Mouse (Mus musculus): ENCODE results near the gene Nin.
A peak's percentile ranks its signal among the peaks of the same experiment; 100 is the strongest.

The Nin gene

GRCm38 (mm10) chr12:70085351-70085750 is 28.2 kb downstream of the Nin start:
- no peak for ATAC-seq (ENCODE audit: insufficient number of reproducible peaks, low FRiP score, low TSS enrichment)

- no peak for ATAC-seq (ENCODE audit: insufficient number of reproducible peaks, low FRiP score, low TSS enrichment)
These were observed 29.3 kb downstream of the Nin start for GRCm38 (mm10) chr12:70084198-70084597.

DNA sequence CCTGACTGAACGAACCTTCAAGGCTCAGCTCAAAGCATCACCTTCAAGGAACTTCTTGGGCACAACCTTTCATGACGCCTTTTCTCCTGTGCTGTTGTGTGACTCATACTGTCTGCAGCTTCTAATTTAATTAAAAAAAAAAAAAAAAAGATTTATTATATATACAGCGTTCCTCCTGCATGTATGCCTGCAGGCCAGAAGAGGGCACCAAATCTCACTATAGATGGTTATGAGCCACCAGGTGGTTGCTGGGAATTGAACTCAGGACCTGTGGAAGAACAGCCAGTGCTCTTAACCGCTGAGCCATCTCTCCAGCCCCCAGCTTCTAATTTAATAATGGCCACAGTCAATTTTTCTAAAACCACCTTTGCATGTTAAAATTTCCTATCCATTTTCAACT is 29.8 kb downstream of the Nin start:
- no peak for ATAC-seq (ENCODE audit: insufficient number of reproducible peaks, low FRiP score, low TSS enrichment)

- no peak for ATAC-seq (ENCODE audit: insufficient number of reproducible peaks, low FRiP score, low TSS enrichment)
These were observed 30.5 kb downstream of the Nin start for GRCm38 (mm10) chr12:70082935-70083532.

DNA sequence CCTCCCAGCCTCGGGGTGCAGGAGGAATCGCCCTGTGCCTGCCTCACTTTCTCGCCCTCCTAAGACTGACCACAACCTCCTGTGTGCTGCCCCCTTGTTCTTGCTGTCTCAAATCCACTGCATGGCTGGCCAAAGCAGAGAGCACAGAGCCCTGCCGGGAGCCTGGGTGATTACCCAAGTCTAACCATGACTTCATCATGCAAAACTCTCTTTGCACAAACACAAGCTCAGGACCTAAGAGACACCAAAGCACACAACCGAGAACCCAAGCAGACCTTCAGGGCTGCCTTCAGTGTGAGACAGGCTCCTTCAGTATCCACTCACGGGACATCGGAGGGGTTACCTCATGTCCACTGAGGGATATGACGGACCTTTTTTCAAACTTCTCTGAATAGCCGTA is 31.0 kb downstream of the Nin start:
- no peak for ATAC-seq (ENCODE audit: insufficient number of reproducible peaks, low FRiP score, low TSS enrichment)

- no peak for ATAC-seq (ENCODE audit: insufficient number of reproducible peaks, low FRiP score, low TSS enrichment)
These were observed 35.0 kb downstream of the Nin start for GRCm38 (mm10) chr12:70078471-70079025.

- no peak for ATAC-seq (ENCODE audit: insufficient number of reproducible peaks, low FRiP score, low TSS enrichment)
These were observed 37.0 kb downstream of the Nin start for GRCm38 (mm10) chr12:70076493-70076892.

DNA sequence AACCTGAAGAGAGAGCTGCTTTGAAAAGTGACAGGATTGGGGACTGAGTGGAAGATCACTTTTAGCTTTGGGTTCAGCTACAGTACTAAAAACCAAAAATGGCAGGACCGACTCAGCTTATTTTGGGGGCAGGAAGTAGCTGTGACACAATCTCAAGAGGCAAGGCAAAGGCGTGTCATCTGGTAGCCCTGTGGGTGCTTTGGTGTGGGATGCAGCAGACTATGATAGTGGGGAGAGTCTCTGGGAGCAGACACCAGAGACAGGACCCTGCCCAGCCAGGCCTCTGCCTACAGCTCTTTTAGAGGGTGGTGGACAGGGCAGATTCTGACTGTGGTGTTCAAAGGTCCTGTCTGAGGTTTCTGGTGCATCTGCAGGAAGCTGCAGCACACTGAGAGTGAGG is 38.5 kb downstream of the Nin start:
- no peak for ATAC-seq (ENCODE audit: insufficient number of reproducible peaks, low FRiP score, low TSS enrichment)

DNA sequence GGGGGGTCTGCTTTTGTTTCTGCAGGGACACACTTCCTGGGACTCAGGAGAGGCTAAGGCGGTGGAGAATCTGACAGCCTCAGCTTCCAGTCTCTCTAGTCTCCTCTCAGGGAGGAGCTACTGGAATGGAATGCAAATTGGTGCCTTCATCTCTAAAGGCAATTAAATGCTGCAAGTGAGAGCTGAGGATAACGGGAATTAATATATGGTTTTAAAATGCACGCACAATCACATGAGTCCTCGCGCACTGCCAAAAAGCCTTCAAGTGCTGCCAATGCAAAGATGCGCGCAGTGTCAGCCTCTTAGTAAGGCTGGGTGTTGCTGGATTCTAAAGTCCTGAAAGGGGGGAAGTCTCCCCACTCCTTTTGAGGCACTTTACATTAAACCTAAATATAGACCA is 42.6 kb downstream of the Nin start:
- ATAC-seq (ENCODE audit: insufficient number of reproducible peaks, low FRiP score, low TSS enrichment) = no peak

- no peak for ATAC-seq (ENCODE audit: insufficient number of reproducible peaks, low FRiP score, low TSS enrichment)
These were observed 43.2 kb downstream of the Nin start for GRCm38 (mm10) chr12:70070306-70070705.

DNA sequence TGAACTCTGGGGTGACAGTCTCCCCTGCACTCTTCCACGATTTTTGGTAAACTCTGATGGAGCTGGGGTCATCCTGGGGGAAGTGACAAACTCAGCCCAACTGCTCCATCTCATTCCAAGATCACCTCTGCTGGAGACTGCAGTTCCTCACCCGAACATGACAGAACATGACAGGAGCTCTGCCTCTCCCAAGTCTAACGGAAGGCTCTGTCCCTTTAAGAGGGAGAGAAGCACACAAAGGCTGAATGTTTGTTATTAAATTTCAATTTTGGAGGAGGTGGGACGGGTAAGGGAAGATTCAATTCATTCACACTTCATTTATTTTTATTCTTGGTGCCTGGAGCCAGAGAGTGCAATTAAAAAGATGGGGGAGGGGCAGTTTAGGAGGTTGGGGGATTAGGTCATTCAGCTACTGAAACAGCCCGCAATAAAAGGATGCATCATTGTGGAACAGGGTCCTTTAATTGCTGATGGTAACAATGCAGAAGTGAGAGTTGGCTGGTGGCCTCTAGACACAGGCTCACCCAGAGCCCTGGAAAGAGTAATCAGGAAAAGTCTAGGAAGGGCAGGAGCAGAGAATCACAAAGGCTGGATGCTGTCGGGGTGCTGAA is 44.8 kb downstream of the Nin start:
- ATAC-seq (ENCODE audit: insufficient number of reproducible peaks, low FRiP score, low TSS enrichment) = no peak

DNA sequence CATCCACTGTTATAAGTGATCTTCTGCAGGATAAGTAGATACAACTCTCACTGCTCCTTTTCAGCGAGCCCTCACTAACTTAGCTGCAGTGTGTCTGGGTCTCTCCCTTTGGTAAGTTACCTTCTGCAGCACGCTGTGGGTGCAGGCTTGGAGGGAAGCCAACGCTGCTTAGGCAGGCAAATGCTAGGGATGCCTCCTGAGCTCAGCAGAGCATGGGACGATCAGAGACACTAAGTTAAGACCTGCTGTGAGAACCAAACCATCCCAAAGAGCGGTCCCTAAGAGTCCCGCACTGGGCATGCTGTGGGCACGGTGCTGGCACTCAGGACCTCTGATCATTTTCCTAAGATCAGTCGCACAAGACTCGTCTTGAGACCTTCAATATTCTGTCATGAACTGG is 45.7 kb downstream of the Nin start:
- ATAC-seq (ENCODE audit: insufficient number of reproducible peaks, low FRiP score, low TSS enrichment) = no peak

DNA sequence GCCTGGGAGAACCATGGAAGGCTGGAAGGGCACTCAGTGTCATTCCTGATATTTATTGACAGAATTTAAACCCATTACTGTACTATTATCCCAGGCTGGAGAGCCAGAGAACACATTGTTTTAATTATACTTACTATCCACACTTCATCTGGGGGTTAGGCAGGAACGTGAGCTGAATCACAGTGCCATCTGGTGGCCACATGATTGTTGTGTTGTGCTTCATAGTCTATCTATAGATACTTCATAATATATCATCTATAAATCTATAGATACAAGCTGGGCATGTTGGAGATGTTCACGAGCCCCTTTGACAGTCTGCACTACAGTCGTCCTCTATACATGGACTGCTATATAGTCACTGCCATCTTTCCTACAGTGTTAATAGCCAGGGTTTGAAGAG is 51.4 kb downstream of the Nin start:
- ATAC-seq (ENCODE audit: insufficient number of reproducible peaks, low FRiP score, low TSS enrichment) = no peak

- no peak for ATAC-seq (ENCODE audit: insufficient number of reproducible peaks, low FRiP score, low TSS enrichment)
These were observed 54.3 kb downstream of the Nin start for GRCm38 (mm10) chr12:70058956-70059851.

- no peak for ATAC-seq (ENCODE audit: insufficient number of reproducible peaks, low FRiP score, low TSS enrichment)
These were observed 62.8 kb downstream of the Nin start for GRCm38 (mm10) chr12:70050699-70051098.

DNA sequence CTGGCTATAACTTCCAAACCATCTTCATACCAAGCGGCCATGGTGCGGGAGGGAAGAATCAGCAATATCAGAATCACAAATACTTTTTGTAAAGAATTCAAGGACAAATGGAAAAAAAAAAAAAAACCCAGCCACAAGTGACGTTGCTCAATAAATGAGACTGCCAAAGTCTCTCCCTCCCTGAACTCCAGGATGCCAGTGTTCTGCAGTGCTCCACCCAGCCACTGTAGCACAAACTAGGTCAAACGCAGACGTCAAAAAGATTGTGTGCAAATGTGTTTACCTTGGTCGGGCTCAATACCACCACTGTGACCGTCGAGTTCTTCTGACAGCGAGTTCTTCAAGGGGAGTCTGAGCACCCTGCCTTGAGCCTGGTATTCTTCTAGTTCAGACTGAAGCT is 64.8 kb downstream of the Nin start:
- no peak for ATAC-seq (ENCODE audit: insufficient number of reproducible peaks, low FRiP score, low TSS enrichment)

- ATAC-seq (ENCODE audit: insufficient number of reproducible peaks, low FRiP score, low TSS enrichment) = no peak
These were observed 66.2 kb downstream of the Nin start for GRCm38 (mm10) chr12:70047281-70047680.

DNA sequence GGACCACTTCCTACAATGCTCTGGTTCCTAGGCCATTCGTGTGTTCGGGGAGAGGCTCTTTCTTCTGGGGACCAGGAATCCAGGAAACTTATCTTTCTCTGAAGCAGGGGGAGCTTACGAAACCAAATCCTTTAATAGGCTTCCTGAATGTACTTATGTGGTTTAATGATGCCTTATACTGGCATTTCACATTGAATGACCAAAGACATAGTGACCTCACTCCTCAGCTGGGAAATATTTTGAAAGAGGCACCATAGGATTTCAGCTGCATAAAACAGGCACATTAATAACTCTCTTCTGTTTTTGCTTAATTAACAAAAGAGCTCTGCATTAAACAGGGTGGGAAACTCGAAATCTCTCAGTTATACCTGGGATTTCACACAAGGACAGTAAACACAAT is 69.2 kb downstream of the Nin start:
- ATAC-seq (ENCODE audit: insufficient number of reproducible peaks, low FRiP score, low TSS enrichment) = no peak

GRCm38 (mm10) chr12:70043421-70043820 is 70.1 kb downstream of the Nin start:
- ATAC-seq (ENCODE audit: insufficient number of reproducible peaks, low FRiP score, low TSS enrichment) = 0 out of 2 replicates have a peak, but pooled peaks have one; percentile 52

- ATAC-seq (ENCODE audit: insufficient number of reproducible peaks, low FRiP score, low TSS enrichment) = no peak
These were observed 72.5 kb downstream of the Nin start for GRCm38 (mm10) chr12:70040981-70041380.

- 0 out of 2 replicates have a peak, but pooled peaks have one; percentile 36 for ATAC-seq (ENCODE audit: insufficient number of reproducible peaks, low FRiP score, low TSS enrichment)
These were observed 76.7 kb downstream of the Nin start for GRCm38 (mm10) chr12:70036722-70037305.
